Mouse (Mus musculus) urinary bladder, postnatal 36 days (tissue): ENCODE data around the gene Rbm15b.

ENCODE experiments used
- DNase-seq, 2 experiments: peaks; one replicate each; pipeline ENCODE4 v3.0.0; 2022; ENCODE audit warnings: low spot score in 2 of 2, mixed read lengths in 1 of 2

The Rbm15b gene

GRCm38 (mm10) chr9:106884996-106885900 is 2.0 kb downstream of the Rbm15b start:
- DNase-seq, result no peak

- DNase-seq, result no peak
These were observed 2.9 kb downstream of the Rbm15b start for GRCm38 (mm10) chr9:106884306-106884705.

- no peak for DNase-seq
These were observed 4.1 kb downstream of the Rbm15b start for GRCm38 (mm10) chr9:106883085-106883484.

DNA sequence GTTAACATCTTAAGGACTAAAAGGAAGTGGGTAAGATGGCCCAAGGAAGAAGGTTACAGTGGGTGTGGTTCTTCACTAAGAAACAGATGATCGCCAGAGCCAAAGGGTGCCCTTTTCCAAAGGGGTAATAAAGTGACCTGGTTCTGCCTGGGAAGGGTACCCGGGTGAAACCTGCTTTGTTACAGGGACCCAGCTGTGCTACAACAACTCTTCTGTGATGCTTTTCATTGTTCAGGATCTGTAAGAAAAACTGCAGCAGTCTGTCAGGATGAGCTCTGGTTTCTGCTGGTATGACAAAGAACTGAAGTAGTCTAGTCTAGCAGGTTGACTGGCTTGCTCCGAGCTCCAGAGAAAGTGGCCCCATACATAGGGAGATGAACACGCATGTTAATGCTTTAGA is 5.1 kb downstream of the Rbm15b start:
- DNase-seq, result no peak

- DNase-seq, result no peak
These were observed 6.0 kb downstream of the Rbm15b start for GRCm38 (mm10) chr9:106881071-106881755.

GRCm38 (mm10) chr9:106879471-106879870 is 7.8 kb downstream of the Rbm15b start:
- no peak for DNase-seq

DNA sequence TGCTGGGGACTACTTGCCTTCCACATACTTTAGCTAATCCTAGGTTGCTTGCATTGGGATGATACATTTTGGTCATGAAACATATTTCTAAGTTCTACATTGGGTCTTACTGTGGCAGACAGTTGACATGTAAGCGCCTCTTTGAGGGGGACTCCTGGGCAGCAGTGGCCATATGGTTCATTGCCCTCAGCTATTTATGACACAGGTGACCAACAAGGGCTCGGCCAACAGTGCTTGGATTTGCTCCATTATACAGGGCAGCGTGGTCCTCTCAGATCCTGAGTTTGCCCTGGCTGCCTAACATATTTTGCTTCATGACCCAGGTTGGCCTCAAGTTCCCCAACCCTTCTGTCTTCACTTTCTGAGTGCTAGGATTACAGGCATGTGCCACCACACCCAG is 10.6 kb downstream of the Rbm15b start:
- DNase-seq, result no peak

- no peak for DNase-seq
These were observed 13.0 kb downstream of the Rbm15b start for GRCm38 (mm10) chr9:106874216-106874615.

- DNase-seq, result no peak
These were observed 29.2 kb downstream of the Rbm15b start for GRCm38 (mm10) chr9:106858036-106858435.

DNA sequence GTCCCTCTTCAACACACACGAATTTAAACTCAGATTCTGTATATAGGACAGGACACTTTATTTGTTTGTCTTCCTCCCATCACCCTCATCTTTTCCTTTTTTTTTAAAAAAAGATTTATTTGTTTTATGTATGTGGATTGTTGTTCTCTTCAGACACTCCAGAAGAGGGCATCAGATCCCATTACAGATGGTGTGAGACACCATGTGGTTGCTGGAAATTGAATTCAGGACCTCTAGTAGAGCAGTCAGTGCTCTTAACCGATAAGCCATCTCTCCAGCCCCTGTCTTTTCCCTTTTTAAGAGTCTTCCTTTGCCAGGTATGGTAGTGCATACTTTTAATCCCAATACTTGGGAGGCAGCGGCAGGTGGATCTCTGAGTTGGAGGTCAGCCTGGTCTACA is 30.6 kb downstream of the Rbm15b start:
- no peak for DNase-seq

- DNase-seq, result no peak
These were observed 44.4 kb downstream of the Rbm15b start for GRCm38 (mm10) chr9:106842800-106843199.

DNA sequence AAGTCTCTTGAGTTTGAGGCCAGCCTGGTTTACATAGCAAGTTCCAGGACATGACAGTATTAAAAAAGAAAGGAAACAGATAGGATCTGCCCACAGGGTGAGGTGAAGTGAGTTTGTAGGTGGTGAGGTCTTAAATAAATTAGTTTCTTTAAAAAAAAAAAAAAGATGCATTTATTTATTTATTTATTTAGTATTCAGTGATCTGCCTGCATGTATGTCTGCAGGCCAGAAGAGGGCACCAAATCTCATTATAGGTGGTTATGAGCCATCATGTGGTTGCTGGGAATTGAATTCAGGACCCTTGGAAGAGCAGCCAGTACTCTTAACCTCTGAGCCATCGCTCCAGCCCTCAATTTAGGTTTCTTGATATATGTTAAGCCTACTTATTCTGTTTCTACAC is 46.7 kb downstream of the Rbm15b start:
- DNase-seq, result no peak
